Mouse (Mus musculus): ENCODE measurements at regions not wholly inside any gene's neighbourhood (a gene's known extent, or its start where the extent isn't known, plus 50 kb on each side); places are given as distances from the start of the nearest gene placed in this dataset.

- DNase-seq, result no peak
These were observed 181.6 kb upstream of the Gm6793 start for GRCm38 (mm10) chr8:112196423-112196822.

GRCm38 (mm10) chr8:112195880-112196279, 181.0 kb upstream of the Gm6793 start:
- DNase-seq, result no peak

GRCm38 (mm10) chr8:112191846-112192245, 177.0 kb upstream of the Gm6793 start:
- DNase-seq, result no peak

- DNase-seq, result no peak
These were observed 174.9 kb upstream of the Gm6793 start for GRCm38 (mm10) chr8:112189698-112190097.

- DNase-seq, result no peak
These were observed 155.3 kb upstream of the Gm6793 start for GRCm38 (mm10) chr8:112170184-112170583.

GRCm38 (mm10) chr8:112156656-112157055, 141.8 kb upstream of the Gm6793 start:
- no peak for DNase-seq

- no peak for DNase-seq
These were observed 124.1 kb upstream of the Gm6793 start for GRCm38 (mm10) chr8:112138924-112139323.

GRCm38 (mm10) chr8:112130196-112130595, 115.4 kb upstream of the Gm6793 start:
- DNase-seq, result no peak

GRCm38 (mm10) chr8:112128833-112129518, 114.1 kb upstream of the Gm6793 start:
- DNase-seq, result peak; percentile 71

GRCm38 (mm10) chr8:112111950-112112349, 97.1 kb upstream of the Gm6793 start:
- DNase-seq, result no peak

- DNase-seq, result no peak
These were observed 83.2 kb upstream of the Gm6793 start for GRCm38 (mm10) chr8:112097883-112098635.

- no peak for DNase-seq
These were observed 80.0 kb upstream of the Gm6793 start for GRCm38 (mm10) chr8:112094881-112095280.

GRCm38 (mm10) chr8:112093554-112093953, 78.7 kb upstream of the Gm6793 start:
- DNase-seq, result no peak

GRCm38 (mm10) chr8:112092831-112093230, 78.0 kb upstream of the Gm6793 start:
- no peak for DNase-seq

- DNase-seq, result no peak
These were observed 63.8 kb upstream of the Gm6793 start for GRCm38 (mm10) chr8:112078621-112079020.

GRCm38 (mm10) chr8:112072205-112072604, 57.4 kb upstream of the Gm6793 start:
- no peak for DNase-seq

GRCm38 (mm10) chr8:112070251-112070650, 55.4 kb upstream of the Gm6793 start:
- no peak for DNase-seq

Data from liver (tissue).